Mouse (Mus musculus): ENCODE results near the gene Dguok. TPM values are rescaled to one million over a fixed set of nuclear protein-coding genes. Genes with fewer than 3 reads are reported as not detected.

The Dguok gene
- total and polyA plus RNA-seq, 2 experiments from 2014 or later = 35.3 to 52.1 TPM

DNA sequence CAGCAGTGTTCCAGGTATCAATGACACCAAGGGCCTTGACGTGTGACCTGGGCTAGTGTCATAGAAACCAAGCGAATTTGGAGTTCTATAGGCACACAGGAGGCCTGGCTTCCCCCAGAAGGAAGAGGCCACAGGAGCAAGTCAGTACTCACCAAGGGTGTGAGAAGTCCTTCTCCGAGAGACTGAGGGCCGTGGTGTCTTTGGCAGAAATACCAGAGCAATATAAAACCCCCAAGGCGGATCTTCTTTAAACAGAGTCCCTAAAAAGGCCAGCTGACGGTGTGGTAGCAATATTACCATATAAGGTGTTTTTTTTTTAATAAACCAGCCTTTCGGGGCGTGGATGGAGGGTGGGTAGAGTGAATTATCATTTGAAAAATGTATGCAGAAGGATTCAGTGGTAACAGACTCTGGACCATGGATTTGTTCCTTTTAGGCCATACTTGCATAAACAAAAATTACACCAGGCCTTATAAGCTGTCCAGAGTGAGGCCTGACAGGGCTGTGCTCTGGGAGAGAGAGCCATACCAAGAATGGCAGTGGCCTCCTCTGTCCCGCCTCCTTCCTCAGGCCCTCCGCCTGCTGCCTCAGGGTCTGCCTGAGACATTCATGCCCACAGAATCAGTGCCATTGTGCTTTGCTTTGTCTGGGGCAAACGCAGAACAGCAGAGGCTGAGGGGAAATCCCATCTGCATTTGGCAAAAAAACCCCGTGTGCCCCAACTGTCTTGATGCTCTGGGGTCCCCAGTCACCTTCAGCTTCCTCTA is 29.4 kb upstream of the Dguok start, which contains the start of gene Actg2:
Gene Actg2 (minus strand): TSS at position 238 of the 767 bp plus-strand sequence.
- no peaks in the 10 kb centered on the region for H3K36me3 ChIP-seq (ENCODE audit: insufficient read depth)
- no peak within 1 kb of the TSS for H3K4me3 ChIP-seq (ENCODE audit: low read depth, low read length)
- H3K9me3 ChIP-seq (ENCODE audit: low read length) = no peaks in the 10 kb centered on the region
- no peak within 1 kb of the TSS for H3K9ac ChIP-seq
- H3K27me3 ChIP-seq (ENCODE audit: insufficient read depth, low read length) = no peaks in the 10 kb centered on the region
- TF ChIP-seq CTCF (IDR thresholded peaks at IDR 0.05; ENCODE audit: low read depth) = no peak
- no peak within 1 kb of the TSS for H3K27ac ChIP-seq (ENCODE audit: low read depth, low read length)
- ATAC-seq (no peak), DNase-seq (no peak)
- H3K4me2 ChIP-seq (ENCODE audit: low read depth) = no peak within 1 kb of the TSS
- no peaks in the 10 kb centered on the region for H3K4me1 ChIP-seq (ENCODE audit: insufficient read depth)
- 61% methylated on average over 12 of the region's 12 CpGs for WGBS

DNA sequence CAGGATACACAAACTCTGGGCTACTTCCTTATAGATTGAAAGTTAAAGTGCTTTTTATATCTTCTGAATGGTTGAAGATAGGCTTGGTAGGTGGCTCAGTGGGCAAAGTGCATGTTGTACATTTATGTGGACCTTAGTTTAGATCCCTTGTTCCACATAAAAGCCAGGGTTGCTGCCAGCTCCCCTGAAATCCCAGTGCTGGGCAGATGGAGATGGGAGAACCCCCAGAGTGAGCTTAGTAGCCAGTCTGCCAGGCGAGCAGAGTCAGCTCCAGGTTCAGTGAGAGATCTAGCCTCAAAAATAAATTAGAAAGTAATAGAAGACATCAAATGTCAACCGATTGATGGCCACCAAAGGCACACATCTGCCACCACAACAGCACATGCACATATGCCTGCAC is 25.8 kb upstream of the Dguok start:
- Histone ChIP-seq H3K9ac (no peak overlapping the region), H3K4me2 (ENCODE audit: low read depth) (no peak overlapping the region), H3K4me3 (ENCODE audit: low read depth, low read length) (no peak overlapping the region), H3K36me3 (ENCODE audit: insufficient read depth) (no peaks in the 10 kb centered on the region), H3K9me3 (ENCODE audit: low read length) (no peaks in the 10 kb centered on the region), H3K27me3 (ENCODE audit: insufficient read depth, low read length) (no peaks in the 10 kb centered on the region), H3K4me1 (ENCODE audit: insufficient read depth) (no peaks in the 10 kb centered on the region), H3K27ac (ENCODE audit: low read depth, low read length) (no peak overlapping the region)
- WGBS = 79% methylated on average over 2 of the region's 2 CpGs
- DNase-seq = no peak
- ATAC-seq = no peak
- TF ChIP-seq CTCF (IDR thresholded peaks at IDR 0.05; ENCODE audit: low read depth) = no peak

DNA sequence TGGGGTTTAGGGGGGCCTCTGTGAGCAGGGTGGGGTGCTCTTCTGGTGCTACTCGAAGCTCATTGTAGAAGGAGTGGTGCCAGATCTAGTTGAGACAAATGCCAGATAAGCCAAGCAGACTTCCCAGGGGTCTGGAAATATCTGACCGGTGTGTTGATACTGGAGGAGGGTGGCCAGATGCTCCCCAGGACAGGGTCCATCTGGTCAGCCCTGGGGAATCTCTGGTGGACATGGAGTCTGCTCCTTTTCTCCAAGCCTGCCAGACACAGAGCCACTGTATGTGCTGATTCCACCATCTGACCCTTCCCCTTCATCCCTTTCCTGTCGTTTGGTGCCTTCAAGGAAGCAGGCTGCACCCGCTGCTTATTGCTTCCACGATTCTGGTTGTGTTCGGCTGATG is 16.4 kb upstream of the Dguok start:
- WGBS = 79% methylated on average over 6 of the region's 6 CpGs
- Histone ChIP-seq H3K36me3 (ENCODE audit: insufficient read depth) (no peaks in the 10 kb centered on the region), H3K9me3 (ENCODE audit: low read length) (no peaks in the 10 kb centered on the region), H3K27ac (ENCODE audit: low read depth, low read length) (no peak overlapping the region), H3K4me1 (ENCODE audit: insufficient read depth) (no peaks in the 10 kb centered on the region), H3K9ac (no peak overlapping the region), H3K4me2 (ENCODE audit: low read depth) (no peak overlapping the region), H3K27me3 (ENCODE audit: insufficient read depth, low read length) (no peaks in the 10 kb centered on the region), H3K4me3 (ENCODE audit: low read depth, low read length) (no peak overlapping the region)
- no peak for DNase-seq
- no peak for ATAC-seq
- TF ChIP-seq CTCF (IDR thresholded peaks at IDR 0.05; ENCODE audit: low read depth) = no peak

DNA sequence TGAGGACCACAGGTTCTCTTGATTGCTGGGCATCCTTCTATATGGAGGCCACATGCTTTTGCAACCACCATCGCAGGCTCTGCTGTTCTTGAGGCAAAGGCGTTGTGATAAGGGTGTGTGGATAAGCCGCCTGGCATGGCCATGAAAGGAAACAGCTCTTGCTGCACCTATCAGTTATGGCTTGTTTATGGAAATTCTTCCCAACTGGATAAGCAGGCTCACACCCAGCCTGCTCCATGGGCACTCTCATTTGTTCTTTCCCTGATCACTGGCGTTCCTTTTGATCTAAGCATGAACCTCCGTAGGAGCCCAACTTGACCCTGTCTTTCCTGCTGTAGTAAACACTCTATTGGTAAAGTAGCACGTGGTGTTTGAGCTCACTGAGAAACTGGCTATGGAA is 15.0 kb upstream of the Dguok start:
- Histone ChIP-seq H3K27me3 (ENCODE audit: insufficient read depth, low read length) (no peaks in the 10 kb centered on the region), H3K4me2 (ENCODE audit: low read depth) (no peak overlapping the region), H3K4me3 (ENCODE audit: low read depth, low read length) (no peak overlapping the region), H3K4me1 (ENCODE audit: insufficient read depth) (no peaks in the 10 kb centered on the region), H3K27ac (ENCODE audit: low read depth, low read length) (no peak overlapping the region), H3K9ac (no peak overlapping the region), H3K9me3 (ENCODE audit: low read length) (no peaks in the 10 kb centered on the region), H3K36me3 (ENCODE audit: insufficient read depth) (no peaks in the 10 kb centered on the region)
- WGBS = 72% methylated on average over 6 of the region's 6 CpGs
- DNase-seq = no peak
- ATAC-seq = no peak
- no peak for TF ChIP-seq CTCF (IDR thresholded peaks at IDR 0.05; ENCODE audit: low read depth)

DNA sequence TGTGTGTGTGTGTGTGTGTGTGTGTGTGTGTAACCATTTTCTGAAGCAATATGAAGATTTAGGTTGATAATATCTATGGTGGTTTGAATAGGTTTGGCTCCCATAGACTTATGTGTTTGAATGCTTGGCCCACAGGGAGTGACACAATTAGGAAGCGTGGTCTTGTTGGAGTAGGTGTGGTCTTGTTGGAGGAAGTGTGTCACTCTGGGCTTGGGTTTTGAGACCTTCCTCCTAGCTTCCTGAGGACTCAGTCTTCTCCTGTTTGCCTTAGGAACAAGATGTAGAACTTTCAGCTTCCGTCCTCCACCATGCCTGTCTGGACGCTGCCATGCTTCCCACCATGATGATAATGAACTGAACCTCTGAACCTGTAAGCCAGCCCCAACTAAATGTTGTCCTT is 11.9 kb upstream of the Dguok start:
- ATAC-seq = no peak
- 86% methylated on average over 3 of the region's 3 CpGs for WGBS
- no peaks in the 10 kb centered on the region for H3K27me3 ChIP-seq (ENCODE audit: insufficient read depth, low read length)
- H3K36me3 ChIP-seq (ENCODE audit: insufficient read depth) = no peaks in the 10 kb centered on the region
- TF ChIP-seq CTCF (IDR thresholded peaks at IDR 0.05; ENCODE audit: low read depth) = no peak
- no peak overlapping the region for H3K27ac ChIP-seq (ENCODE audit: low read depth, low read length)
- H3K4me3 ChIP-seq (ENCODE audit: low read depth, low read length) = no peak overlapping the region
- no peaks in the 10 kb centered on the region for H3K9me3 ChIP-seq (ENCODE audit: low read length)
- H3K9ac ChIP-seq = no peak overlapping the region
- DNase-seq = no peak
- H3K4me2 ChIP-seq (ENCODE audit: low read depth) = no peak overlapping the region
- H3K4me1 ChIP-seq (ENCODE audit: insufficient read depth) = no peaks in the 10 kb centered on the region

DNA sequence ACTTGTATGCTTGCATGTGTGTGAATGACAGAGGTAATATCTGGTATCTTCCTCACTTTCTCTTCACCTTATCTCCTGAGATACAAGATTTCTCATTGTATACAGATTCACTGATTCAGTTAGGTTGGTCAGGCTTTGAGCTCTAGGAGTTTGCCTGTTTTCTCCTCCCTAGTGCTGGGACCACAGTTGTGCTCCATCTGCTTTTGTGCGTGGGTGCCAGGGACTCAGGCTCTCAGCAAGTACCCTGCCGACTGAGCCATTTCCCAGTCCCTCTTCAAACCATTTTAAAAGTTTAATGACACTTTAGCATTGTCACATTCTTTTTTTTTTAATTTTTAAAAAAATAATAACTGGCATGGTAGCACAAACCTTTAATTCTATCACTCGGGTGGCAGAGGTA is 8.4 kb upstream of the Dguok start:
- no peak for TF ChIP-seq CTCF (IDR thresholded peaks at IDR 0.05; ENCODE audit: low read depth)
- no peak for ATAC-seq
- WGBS = 77% methylated on average over 3 of the region's 3 CpGs

DNA sequence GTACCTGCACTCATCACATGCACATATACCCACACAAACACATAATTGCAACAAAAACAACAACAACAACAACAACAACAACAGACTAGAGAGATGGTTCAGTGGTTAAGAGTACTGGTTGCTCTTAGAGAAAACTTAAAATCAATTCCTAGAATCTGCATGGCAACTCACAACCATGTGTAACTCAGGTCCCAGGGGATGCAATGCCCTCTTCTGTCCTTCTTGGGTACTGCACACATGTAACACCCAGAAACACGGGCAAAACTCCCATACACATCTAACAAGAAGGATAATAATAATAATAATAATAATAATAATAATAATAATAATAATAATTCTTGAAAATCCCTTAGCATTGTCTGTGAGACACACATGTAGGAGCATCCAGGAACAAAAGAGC is 5.7 kb upstream of the Dguok start:
- TF ChIP-seq CTCF (IDR thresholded peaks at IDR 0.05; ENCODE audit: low read depth) = peak; percentile 83
- Histone ChIP-seq H3K36me3 (ENCODE audit: insufficient read depth) (no peaks in the 10 kb centered on the region), H3K9ac (no peak overlapping the region), H3K9me3 (ENCODE audit: low read length) (no peaks in the 10 kb centered on the region), H3K27me3 (ENCODE audit: insufficient read depth, low read length) (no peaks in the 10 kb centered on the region), H3K4me1 (ENCODE audit: insufficient read depth) (no peaks in the 10 kb centered on the region), H3K4me3 (ENCODE audit: low read depth, low read length) (no peak overlapping the region), H3K27ac (ENCODE audit: low read depth, low read length) (no peak overlapping the region), H3K4me2 (ENCODE audit: low read depth) (no peak overlapping the region)
- WGBS = 17% methylated on average over 1 of the region's 1 CpGs
- peak; percentile 75 for DNase-seq
- ATAC-seq = peak; percentile 69

More for the DNA sequence above, 8.4 kb upstream of the Dguok start:
- H3K4me3 ChIP-seq (ENCODE audit: low read depth, low read length) = no peak overlapping the region
- no peaks in the 10 kb centered on the region for H3K4me1 ChIP-seq (ENCODE audit: insufficient read depth)
- H3K27me3 ChIP-seq (ENCODE audit: insufficient read depth, low read length) = no peaks in the 10 kb centered on the region
- H3K9me3 ChIP-seq (ENCODE audit: low read length) = no peaks in the 10 kb centered on the region
- no peak for DNase-seq
- H3K36me3 ChIP-seq (ENCODE audit: insufficient read depth) = no peaks in the 10 kb centered on the region
- no peak overlapping the region for H3K9ac ChIP-seq
- H3K27ac ChIP-seq (ENCODE audit: low read depth, low read length) = no peak overlapping the region
- no peak overlapping the region for H3K4me2 ChIP-seq (ENCODE audit: low read depth)

All from forebrain, postnatal 0 days (tissue).